Mouse (Mus musculus) activated CD4-positive, CD25-positive, alpha-beta regulatory T cell, adult 4 months (primary cell): ENCODE data around the gene Spata7. TPM values are rescaled to one million over a fixed set of nuclear protein-coding genes. Genes with fewer than 3 reads are reported as not detected.

ENCODE experiments used
- ATAC-seq: one replicate; pipeline ENCODE4 v1.8.0; 2017
- polyA plus RNA-seq, 2 experiments: library from polyadenylated mRNA; unstranded; fragments of 100-300 nt; shearing (Covaris generic); gene quantifications; one replicate each; pipeline ENCODE4 v1.2.1; 2017

Gene Spata7
- polyA plus RNA-seq, 2 experiments from 2014 or later: 0.42 to 2.1 TPM

- no peak for ATAC-seq
These were observed 45.9 kb downstream of the Spata7 start for GRCm38 (mm10) chr12:98673879-98674278.

GRCm38 (mm10) chr12:98674627-98675143 is 46.7 kb downstream of the Spata7 start:
- ATAC-seq: peak; percentile 88

GRCm38 (mm10) chr12:98676861-98677260 is 48.9 kb downstream of the Spata7 start:
- no peak for ATAC-seq

- ATAC-seq: peak; percentile 45
These were observed 49.4 kb downstream of the Spata7 start for GRCm38 (mm10) chr12:98677336-98677735.

- no peak for ATAC-seq
These were observed 51.9 kb downstream of the Spata7 start for GRCm38 (mm10) chr12:98679906-98680305.

- no peak for ATAC-seq
These were observed 54.2 kb downstream of the Spata7 start for GRCm38 (mm10) chr12:98682196-98682595.

- no peak for ATAC-seq
These were observed 55.2 kb downstream of the Spata7 start for GRCm38 (mm10) chr12:98683171-98683570.

- no peak for ATAC-seq
These were observed 55.6 kb downstream of the Spata7 start for GRCm38 (mm10) chr12:98683574-98683973.

- ATAC-seq: no peak
These were observed 62.3 kb downstream of the Spata7 start for GRCm38 (mm10) chr12:98690230-98690629.

GRCm38 (mm10) chr12:98697202-98697601 is 69.2 kb downstream of the Spata7 start:
- no peak for ATAC-seq

GRCm38 (mm10) chr12:98701564-98701963 is 73.6 kb downstream of the Spata7 start:
- no peak for ATAC-seq

- no peak for ATAC-seq
These were observed 75.6 kb downstream of the Spata7 start for GRCm38 (mm10) chr12:98703554-98703953.

- no peak for ATAC-seq
These were observed 76.0 kb downstream of the Spata7 start for GRCm38 (mm10) chr12:98703961-98704360.

- no peak for ATAC-seq
These were observed 84.9 kb downstream of the Spata7 start for GRCm38 (mm10) chr12:98712819-98713218.

GRCm38 (mm10) chr12:98713621-98714103 is 85.7 kb downstream of the Spata7 start:
- no peak for ATAC-seq

GRCm38 (mm10) chr12:98714757-98715156 is 86.8 kb downstream of the Spata7 start:
- no peak for ATAC-seq

GRCm38 (mm10) chr12:98716142-98716541 is 88.2 kb downstream of the Spata7 start:
- ATAC-seq: no peak

Other genes starting within 250 kb of the Spata7 start
- gene Kcnk10, start 49.8 kb upstream of the Spata7 start, polyA plus RNA-seq: under 1 TPM in 1 of 2 experiments, not detected in 1; 0.25 TPM
- 1 to 10 TPM; 2.2 to 3.7 TPM for gene Ptpn21, start 109.2 kb downstream of the Spata7 start, polyA plus RNA-seq
- gene Zc3h14, start 118.8 kb downstream of the Spata7 start, polyA plus RNA-seq: 10 to 100 TPM; 33.4 to 38.6 TPM